Mouse (Mus musculus): ENCODE measurements around the gene Cdc34.

DNA sequence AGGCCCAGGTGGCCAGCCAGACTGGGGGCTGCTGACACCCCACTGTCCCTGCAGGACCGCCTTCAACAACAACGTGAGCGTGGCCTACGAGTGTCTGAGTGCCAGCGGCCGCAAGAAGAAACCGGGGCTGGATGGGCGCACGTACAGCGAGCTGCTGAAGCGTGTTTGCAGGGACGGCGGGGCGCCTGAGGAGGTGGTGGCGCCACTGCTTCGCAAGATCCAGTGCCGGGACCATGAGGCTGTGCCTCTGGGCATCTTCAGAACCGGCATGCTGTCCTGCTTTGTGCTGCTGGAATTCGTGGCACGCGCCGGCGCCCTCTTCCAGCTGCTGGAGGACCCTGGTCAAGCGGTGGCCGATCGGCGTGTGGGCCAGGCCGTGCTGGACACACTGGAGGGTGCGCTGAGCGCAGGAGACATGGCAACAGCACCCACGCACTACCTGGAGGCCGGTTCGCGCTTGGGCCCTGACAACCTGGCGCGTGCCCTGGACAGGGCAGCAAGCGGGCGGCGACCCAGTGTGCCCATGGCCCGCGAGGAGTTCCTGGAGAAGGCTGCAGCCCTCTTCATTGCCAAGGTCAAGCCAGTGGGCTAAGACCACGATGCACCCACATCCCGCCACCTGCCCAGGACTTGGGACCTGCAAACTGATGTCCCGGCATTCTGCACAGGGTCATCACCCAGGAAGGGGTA lies 6.5 kb upstream of the Cdc34 start:
- no peak for TF ChIP-seq CTCF (IDR thresholded peaks at IDR 0.05; ENCODE audit: insufficient read depth, low read length)
- TF ChIP-seq POLR2A (IDR thresholded peaks at IDR 0.05; ENCODE audit: borderline replicate concordance, extremely low read depth, low read depth, low read length): no peak
